Mouse (Mus musculus) layer of hippocampus, postnatal 36 days (tissue): ENCODE measurements around the gene Calhm3. TPM values are rescaled to one million over a fixed set of nuclear protein-coding genes. Genes with fewer than 3 reads are reported as not detected.

Experiments used
- DNase-seq, 2 experiments: peaks; one replicate each; pipeline ENCODE4 v3.0.0; 2022
- total RNA-seq, 2 experiments: library from RNA; stranded (reverse); gene quantifications; 2 replicates each; pipeline ENCODE4 v1.2.3; 2021

Calhm3 gene
- not detected for total RNA-seq

DNA sequence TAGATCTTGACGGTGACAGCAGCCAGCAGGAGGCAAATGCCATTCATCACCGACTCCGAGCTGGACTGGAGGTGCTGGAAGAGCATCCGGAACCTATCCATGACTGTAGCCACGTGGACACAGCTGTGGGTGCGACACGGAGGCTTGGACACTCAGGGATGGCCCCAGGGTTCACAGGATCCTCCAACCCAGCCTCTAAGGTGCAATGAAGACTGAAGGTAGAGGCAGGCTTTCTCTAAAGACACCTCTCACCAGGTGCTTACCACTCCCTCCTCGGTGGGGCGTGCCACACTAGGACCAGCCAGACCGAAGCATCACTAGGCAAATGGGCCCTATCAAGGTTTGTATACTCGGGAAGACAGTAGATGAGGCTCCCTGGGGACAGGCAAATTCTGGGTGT lies at the start of gene Calhm3:
TSS of gene Calhm3 (minus strand) at position 101 of the 400 bp plus-strand sequence.
- no peak for DNase-seq

DNA sequence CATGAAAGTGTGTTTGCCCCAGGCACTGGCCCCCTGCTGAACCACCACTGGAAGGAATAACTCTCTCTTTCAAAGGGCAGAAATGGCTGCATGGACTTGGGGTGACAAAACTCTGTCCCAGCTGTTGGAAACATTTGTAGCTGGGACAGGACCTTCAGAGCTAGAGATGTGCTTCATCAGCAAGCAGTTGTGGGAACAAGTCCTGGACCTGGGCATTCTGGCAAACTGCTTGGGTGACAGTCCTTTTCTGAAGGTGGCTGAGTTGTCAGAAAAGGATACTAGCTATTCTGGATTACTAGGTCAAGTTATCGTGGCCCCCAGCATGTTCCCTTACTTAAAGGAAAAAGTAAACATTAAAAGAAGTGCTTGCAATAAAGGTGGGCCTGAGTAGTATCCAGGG lies 48.6 kb upstream of the Calhm3 start:
- no peak for DNase-seq

GRCm38 (mm10) chr19:47204653-47205052 lies 47.1 kb upstream of the Calhm3 start:
- DNase-seq: peak in 1 of 2 experiments; percentile 31

GRCm38 (mm10) chr19:47203042-47203441 lies 45.5 kb upstream of the Calhm3 start:
- DNase-seq: no peak

- no peak for DNase-seq
Measured at GRCm38 (mm10) chr19:47202429-47202828, 44.9 kb upstream of the Calhm3 start.

- DNase-seq: no peak
Measured at GRCm38 (mm10) chr19:47201972-47202371, 44.4 kb upstream of the Calhm3 start.

DNA sequence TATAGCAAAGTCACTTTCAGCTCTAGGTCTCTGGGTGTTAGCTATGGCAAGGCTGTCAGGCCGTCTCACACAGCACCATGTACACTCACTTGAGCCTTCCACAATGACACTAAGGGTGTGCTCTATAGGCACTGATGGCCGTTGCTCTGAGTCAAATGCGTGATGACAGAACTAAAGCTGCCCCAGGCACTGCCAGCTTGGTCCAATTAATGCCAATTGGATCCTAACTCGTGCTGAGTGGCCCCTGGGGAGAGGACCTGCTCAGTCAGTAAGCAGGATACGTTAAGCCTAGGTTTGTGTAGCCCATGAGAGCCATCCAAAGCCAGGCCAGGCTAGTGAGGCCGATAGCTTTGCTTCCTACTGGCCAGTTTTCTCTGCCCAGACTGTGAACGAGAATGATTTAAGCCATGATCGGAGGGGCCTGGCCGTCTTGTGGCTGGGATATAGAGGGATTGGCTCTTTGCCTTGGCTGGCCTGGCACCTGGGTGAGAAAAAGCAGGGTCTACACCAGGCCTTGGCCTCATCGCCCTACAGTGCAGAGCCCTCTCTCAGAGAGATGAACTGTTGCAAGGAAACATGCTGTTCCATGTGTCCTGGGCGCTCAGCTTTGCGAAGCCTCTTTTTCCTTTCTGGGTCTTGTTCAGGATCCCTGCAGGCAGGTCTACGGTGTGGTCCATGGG lies 41.2 kb upstream of the Calhm3 start:
- DNase-seq: no peak

DNA sequence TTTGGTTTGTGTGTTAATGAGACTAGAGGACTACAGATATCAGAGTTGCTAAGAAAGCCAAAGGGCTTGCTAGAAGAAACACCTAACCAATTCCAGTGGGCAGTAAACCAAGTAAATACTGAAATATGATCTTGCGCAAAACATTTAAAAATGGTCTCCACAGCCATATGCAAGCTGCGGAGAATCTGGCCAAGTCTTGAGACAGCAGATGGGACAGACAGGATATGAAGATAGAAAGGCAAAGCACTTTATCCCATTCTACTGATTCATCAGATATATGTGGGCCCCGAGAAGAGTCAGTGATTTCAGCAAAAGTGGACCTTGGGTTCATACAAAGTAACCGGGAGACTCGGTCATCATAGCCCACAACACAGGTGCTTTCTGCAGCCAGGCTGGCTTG lies 34.6 kb upstream of the Calhm3 start:
- DNase-seq: no peak

DNA sequence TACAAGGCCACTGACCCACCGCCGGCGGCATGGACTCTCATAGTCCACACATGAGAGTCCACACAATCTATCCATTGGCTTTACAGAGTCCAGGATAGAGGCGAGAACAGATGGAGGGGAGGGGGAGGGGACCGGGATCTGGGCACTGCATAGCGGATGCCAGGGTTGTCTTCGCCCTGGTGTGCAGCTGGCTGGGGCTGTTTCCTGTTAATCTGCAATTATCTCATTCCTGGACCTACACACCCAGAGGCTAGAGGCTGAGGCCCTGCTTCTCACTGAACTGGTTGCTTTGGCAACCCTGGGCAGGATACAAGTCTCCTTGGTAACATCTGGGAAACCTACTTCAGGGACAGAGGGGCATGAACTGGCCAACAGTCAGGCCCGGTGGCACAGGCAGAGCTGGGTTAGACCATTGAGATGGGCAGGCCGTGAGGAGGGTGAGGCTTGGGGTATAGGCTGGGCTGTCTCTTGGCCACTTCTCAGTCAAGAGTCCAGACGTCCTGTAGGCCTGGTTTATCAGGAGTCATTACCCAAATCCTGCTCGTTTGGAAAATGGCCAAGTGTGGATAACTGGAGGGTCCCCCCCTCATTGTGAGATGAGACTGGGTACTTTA lies 31.1 kb upstream of the Calhm3 start:
- DNase-seq: no peak

GRCm38 (mm10) chr19:47186514-47187275 lies 29.1 kb upstream of the Calhm3 start:
- no peak for DNase-seq

DNA sequence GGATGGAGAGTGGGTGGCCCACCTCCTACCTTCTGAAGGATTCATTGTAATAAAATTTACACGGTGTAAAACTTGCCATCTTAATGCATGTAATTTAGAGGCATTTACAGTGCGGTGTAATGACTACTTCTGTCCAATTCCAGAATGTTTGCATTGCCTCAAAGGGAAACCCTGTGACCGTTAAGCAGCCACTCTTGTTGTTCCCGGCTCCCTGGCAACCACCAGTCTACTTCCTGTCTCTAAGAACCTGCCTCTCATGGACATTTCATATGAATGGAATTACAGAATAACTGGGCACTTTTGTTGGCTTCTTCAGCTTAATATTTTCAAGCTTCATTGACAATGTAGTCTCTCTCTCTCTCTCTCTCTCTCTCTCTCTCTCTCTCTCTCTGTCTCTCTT lies 27.2 kb upstream of the Calhm3 start:
- DNase-seq: no peak

GRCm38 (mm10) chr19:47184221-47184620 lies 26.7 kb upstream of the Calhm3 start:
- DNase-seq: no peak

DNA sequence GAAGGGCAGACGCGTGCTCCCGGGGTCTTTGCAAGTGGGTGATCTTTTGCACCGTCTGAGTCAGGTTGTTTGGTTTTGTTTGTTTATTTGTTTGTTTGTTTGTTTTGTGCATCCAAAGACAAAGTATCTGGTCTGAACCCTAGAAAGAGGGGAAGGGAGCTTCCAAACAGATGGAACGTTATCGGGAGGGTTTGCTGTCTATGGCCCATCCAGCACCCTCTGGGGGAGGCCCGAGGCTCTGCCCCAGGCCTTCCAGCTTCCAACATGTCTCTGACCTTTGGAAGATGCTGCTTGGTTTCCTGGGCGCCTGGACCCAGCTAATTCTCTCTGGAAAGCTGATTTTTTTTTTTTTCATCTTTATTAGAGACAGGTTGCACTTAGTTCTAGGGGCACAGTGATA lies 22.4 kb upstream of the Calhm3 start:
- no peak for DNase-seq

DNA sequence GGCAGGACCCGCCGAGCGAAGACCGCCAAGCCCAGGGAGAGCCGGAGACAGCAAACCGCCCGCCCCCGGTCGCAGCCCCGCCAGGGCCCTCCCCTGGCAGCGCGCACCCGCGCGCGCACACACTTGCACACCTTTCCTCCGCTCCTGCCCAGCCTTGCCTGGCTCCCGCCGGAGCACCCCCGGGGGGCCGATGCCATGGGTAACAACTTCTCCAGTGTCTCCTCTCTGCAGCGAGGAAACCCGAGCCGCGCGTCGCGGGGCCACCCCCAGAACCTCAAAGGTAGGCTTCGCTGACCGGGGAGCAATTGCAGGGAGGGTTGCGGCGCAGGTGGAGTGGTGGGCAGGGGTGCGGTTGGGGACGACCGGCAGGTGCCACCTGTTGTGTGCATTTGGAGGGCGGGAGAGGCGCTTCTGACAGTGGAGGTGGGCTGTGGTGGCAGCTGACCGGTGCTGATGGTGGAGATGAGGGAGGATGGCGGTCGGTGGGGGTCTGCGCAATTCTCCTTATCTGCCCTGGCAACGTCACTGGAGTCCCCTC lies 21.8 kb upstream of the Calhm3 start:
- DNase-seq: peak; percentile 43 to 49

GRCm38 (mm10) chr19:47178431-47179271 lies 21.1 kb upstream of the Calhm3 start, which contains the start of gene Neurl1a:
Gene Neurl1a, plus strand, starts transcription at chr19:47178820.
- peak; percentile 57 to 60 for DNase-seq

GRCm38 (mm10) chr19:47178001-47178400 lies 20.4 kb upstream of the Calhm3 start:
- DNase-seq: no peak

DNA sequence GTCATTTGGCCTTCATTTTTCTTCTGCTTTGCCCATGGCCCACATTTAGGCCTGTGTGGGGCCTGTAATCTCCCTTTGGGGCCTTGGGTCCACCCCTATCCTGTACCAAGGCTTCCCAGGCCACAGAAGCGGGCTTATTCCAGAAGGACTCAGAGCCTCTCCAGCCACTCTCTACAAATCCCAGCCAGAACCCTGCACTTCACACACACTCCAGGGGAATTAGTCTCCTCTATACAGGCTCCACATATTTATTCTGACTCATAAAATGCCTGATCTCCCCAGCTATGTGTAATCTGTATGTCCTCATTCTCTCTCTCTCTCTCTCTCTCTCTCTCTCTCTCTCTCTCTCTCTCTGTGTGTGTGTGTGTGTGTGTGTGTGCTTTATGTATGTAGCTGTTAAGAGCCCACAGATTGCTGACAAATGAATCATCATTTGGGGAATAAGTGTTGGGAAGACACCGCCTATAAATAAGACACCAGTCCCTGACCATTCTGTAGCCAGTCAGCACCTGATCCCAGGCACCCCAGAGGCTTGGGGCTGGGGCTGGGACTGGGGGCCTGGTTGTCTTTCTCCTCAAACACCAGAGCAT lies 19.4 kb upstream of the Calhm3 start:
- DNase-seq: no peak

DNA sequence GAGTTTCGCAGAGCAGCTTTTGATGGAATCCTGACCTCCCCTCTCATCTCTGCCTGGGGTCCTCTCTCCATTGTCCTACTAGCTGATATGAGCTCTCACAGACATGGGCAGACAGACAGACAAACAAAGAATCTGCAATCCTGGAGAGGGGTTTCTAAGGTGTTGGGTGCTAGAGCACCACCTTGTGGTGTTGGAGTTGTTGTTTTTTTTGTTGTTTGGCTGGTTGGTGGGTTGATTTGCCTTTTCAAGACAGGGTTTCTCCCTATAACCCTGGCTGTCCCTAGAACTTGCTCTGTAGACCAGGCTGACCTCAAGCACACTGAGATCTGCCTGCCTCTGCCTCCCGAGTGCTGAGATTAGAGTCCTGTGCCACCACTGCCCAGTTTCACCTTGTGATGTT lies 17.9 kb upstream of the Calhm3 start:
- DNase-seq: no peak

GRCm38 (mm10) chr19:47174515-47174914 lies 17.0 kb upstream of the Calhm3 start:
- DNase-seq: no peak

- peak; percentile 82 to 83 for DNase-seq
Measured at GRCm38 (mm10) chr19:47168793-47169412, 11.3 kb upstream of the Calhm3 start.

GRCm38 (mm10) chr19:47168223-47168622 lies 10.7 kb upstream of the Calhm3 start:
- DNase-seq: no peak
